Mouse (Mus musculus) G1E (cell line): ENCODE data around the gene Myo1d. TPM values are rescaled to one million over a fixed set of nuclear protein-coding genes. Genes with fewer than 3 reads are reported as not detected.

Experiments used
- ATAC-seq: 2 replicates; pipeline ENCODE4 v1.8.0; 2016; ENCODE audit warnings: mild to moderate bottlenecking; ENCODE audit not compliant: insufficient number of reproducible peaks, poor library complexity, low FRiP score, severe bottlenecking; ENCODE audit errors: extremely low read depth
- DNase-seq: peaks from one replicate; pipeline ENCODE4 v3.0.0; 2012; ENCODE audit warnings: low spot score
- H3K27me3 ChIP-seq: 2 replicates; pipeline ENCODE4 v1.6.1; 2012; ENCODE audit warnings: mild to moderate bottlenecking, low read length, inconsistent platforms; ENCODE audit not compliant: insufficient read depth
- H3K36me3 ChIP-seq: replicated peaks from 2 replicates; pipeline ENCODE3; 2012; ENCODE audit warnings: mild to moderate bottlenecking, inconsistent platforms
- H3K4me1 ChIP-seq: 2 replicates; pipeline ENCODE4 v1.6.1; 2012; ENCODE audit warnings: low read depth, low read length, inconsistent platforms, mixed read lengths; ENCODE audit not compliant: insufficient read depth
- H3K4me3 ChIP-seq: 2 replicates; pipeline ENCODE4 v1.5.1; 2012; ENCODE audit warnings: low read depth, mild to moderate bottlenecking, inconsistent platforms, low read length, moderate library complexity, mixed read lengths
- H3K9me3 ChIP-seq: replicated peaks from 2 replicates; pipeline ENCODE4 v1.6.1; 2012; ENCODE audit warnings: inconsistent platforms
- CTCF ChIP-seq: IDR thresholded peaks from 2 replicates; pipeline ENCODE4 v1.5.1; 2012; ENCODE audit warnings: low read depth, low read length, inconsistent platforms, mixed read lengths
- GATA1 ChIP-seq: IDR thresholded peaks from 2 replicates; pipeline ENCODE4 v1.6.1; 2012; ENCODE audit warnings: borderline replicate concordance, low read length, inconsistent platforms, mixed read lengths
- GATA2 ChIP-seq: IDR thresholded peaks from 2 replicates; pipeline ENCODE4 v1.6.1; 2012; ENCODE audit warnings: low read depth, low read length, inconsistent platforms, borderline replicate concordance
- POLR2AphosphoS5 ChIP-seq: IDR thresholded peaks from 2 replicates; pipeline ENCODE4 v1.6.1; 2012; ENCODE audit warnings: low read depth, low read length, inconsistent platforms; ENCODE audit not compliant: insufficient replicate concordance
- TAL1 ChIP-seq: conservative IDR thresholded peaks from 2 replicates; pipeline ENCODE4 v1.6.1; 2012; ENCODE audit warnings: low read depth, low read length, inconsistent platforms, mixed read lengths
- polyA plus RNA-seq: library from polyadenylated mRNA; stranded (reverse); fragments of >175 nt; gene quantifications from 2 replicates; pipeline ENCODE4 v1.2.3, GENCODE M21; 2012
- total RNA-seq, 2 experiments: library from RNA; stranded (forward) in 1 of 2; stranded (reverse) in 1 of 2; fragments of 200-1000 nt in 1 of 2; fragments of >200 nt in 1 of 2; fragmentation: Nextera tagmentation in 1 of 2; gene quantifications; 2 replicates each; pipeline ENCODE4 v1.2.3; 2014 to 2017

Myo1d gene
- total and polyA plus RNA-seq, 3 experiments: not detected

- Histone ChIP-seq H3K9me3 (no peaks in the 10 kb centered on the region), H3K4me1 (no peaks in the 10 kb centered on the region), H3K4me3 (no peak overlapping the region), H3K27me3 (peaks cover 9% of the 10 kb centered on the region), H3K36me3 (no peaks in the 10 kb centered on the region)
- ATAC-seq: no peak
- DNase-seq: no peak
- TF ChIP-seq CTCF (no peak), POLR2AphosphoS5 (no peak), TAL1 (no peak), GATA1 (no peak), GATA2 (no peak)
Observed at GRCm38 (mm10) chr11:80515895-80516294, 263.9 kb downstream of the Myo1d start.

DNA sequence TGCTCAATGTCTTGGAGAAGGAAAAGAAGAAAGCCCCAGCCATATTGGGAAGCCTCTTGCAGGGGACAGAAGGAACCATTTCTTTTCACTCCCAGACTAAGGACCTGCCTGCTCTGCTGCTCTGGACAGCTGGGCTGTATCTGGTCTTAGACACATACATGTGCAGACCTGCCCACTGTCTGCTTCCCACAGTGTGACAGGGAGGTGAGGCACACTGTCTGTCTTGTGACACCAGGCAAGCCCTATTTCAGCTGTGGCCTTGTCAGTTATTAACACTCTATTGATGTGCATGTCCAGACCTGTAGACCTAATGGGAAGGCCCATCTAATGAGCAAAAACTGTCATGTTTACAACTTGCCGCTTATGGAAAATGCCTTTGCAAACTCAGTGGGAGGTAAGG lies 264.5 kb downstream of the Myo1d start:
- TF ChIP-seq GATA2: no peak
- no peak for TF ChIP-seq POLR2AphosphoS5
- no peak for TF ChIP-seq TAL1
- TF ChIP-seq GATA1: no peak
- TF ChIP-seq CTCF: no peak
- Histone ChIP-seq H3K36me3 (no peaks in the 10 kb centered on the region), H3K27me3 (peaks cover 9% of the 10 kb centered on the region), H3K4me1 (no peaks in the 10 kb centered on the region), H3K4me3 (no peak overlapping the region), H3K9me3 (no peaks in the 10 kb centered on the region)
- no peak for DNase-seq
- ATAC-seq: no peak

DNA sequence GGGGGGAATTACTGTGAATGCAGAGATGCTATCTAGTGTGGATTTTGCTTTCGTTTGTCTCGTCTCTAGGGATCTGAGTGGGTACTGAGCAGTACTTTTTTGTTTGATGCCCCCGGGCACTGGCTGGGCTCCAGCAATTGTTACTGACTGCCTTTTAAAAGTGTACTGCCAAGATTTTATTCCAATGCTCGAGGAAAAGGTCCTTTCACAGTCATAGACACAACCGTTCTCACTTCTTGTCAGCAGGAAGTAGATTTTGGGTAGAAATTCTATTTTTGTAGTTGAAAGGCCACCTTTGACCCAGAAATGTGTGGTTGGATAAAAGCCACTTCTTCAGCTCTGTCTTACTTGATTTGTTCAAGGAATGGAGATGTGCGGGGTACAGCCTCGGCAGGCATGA lies 266.0 kb downstream of the Myo1d start:
- no peak for DNase-seq
- no peak overlapping the region for H3K4me3 ChIP-seq
- no peaks in the 10 kb centered on the region for H3K36me3 ChIP-seq
- no peak for ATAC-seq
- TF ChIP-seq GATA2 (no peak), GATA1 (no peak), CTCF (no peak), TAL1 (no peak), POLR2AphosphoS5 (no peak)
- no peaks in the 10 kb centered on the region for H3K9me3 ChIP-seq
- peaks cover 6% of the 10 kb centered on the region for H3K27me3 ChIP-seq
- H3K4me1 ChIP-seq: no peaks in the 10 kb centered on the region

DNA sequence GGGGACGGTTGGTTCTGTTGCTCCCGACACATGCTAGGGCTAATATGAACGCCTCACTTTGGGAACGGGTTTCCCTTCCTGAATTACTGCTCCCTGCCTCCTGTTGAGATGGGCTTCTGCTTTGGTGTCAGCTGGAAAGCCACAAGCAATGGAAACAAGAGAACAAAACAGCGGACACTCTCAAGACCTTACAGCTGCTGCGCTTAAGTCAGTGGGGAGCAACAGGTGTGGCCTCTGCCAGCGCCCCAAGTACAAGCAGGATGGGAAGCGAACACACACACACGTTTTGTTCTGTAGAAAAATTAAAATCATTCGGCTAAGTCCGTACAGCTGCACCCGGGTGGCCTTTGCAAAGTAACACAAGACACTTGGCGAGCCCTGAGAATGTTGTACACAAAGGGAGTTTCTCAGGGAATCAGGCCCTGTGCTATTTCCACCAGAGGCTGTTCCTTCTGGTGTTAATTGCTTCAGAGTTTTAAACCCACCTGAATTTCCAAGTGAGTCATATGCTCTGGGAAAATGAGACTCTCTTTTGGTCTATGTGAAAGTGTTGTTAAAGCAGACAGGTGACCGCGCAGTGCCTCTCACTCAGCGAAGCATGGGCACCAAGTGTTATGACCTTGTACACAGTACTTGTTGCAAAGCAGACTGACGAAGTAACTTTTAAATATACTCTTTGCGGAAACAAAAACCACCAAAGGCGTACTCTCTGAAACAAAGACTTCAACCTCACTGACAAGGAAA lies 267.3 kb downstream of the Myo1d start:
- H3K36me3 ChIP-seq: no peaks in the 10 kb centered on the region
- peaks cover 5% of the 10 kb centered on the region for H3K27me3 ChIP-seq
- H3K9me3 ChIP-seq: no peaks in the 10 kb centered on the region
- ATAC-seq (no peak), DNase-seq (no peak)
- H3K4me1 ChIP-seq: no peaks in the 10 kb centered on the region
- no peak overlapping the region for H3K4me3 ChIP-seq
- no peak for TF ChIP-seq GATA1
- no peak for TF ChIP-seq TAL1
- TF ChIP-seq POLR2AphosphoS5: no peak
- TF ChIP-seq CTCF: no peak
- no peak for TF ChIP-seq GATA2

GRCm38 (mm10) chr11:80510124-80510523 lies 269.7 kb downstream of the Myo1d start:
- Histone ChIP-seq H3K4me3 (no peak overlapping the region), H3K27me3 (peaks cover 5% of the 10 kb centered on the region), H3K4me1 (no peaks in the 10 kb centered on the region), H3K36me3 (no peaks in the 10 kb centered on the region), H3K9me3 (no peaks in the 10 kb centered on the region)
- TF ChIP-seq CTCF (no peak), GATA2 (no peak), POLR2AphosphoS5 (no peak), TAL1 (no peak), GATA1 (no peak)
- ATAC-seq (no peak), DNase-seq (no peak)

- Histone ChIP-seq H3K36me3 (no peaks in the 10 kb centered on the region), H3K27me3 (peaks cover 5% of the 10 kb centered on the region), H3K9me3 (no peaks in the 10 kb centered on the region), H3K4me3 (no peak overlapping the region), H3K4me1 (no peaks in the 10 kb centered on the region)
- TF ChIP-seq CTCF (no peak), GATA1 (no peak), TAL1 (no peak), GATA2 (no peak), POLR2AphosphoS5 (no peak)
- ATAC-seq: no peak
- no peak for DNase-seq
Observed at GRCm38 (mm10) chr11:80509176-80509506, 270.7 kb downstream of the Myo1d start.
